Mouse (Mus musculus) heart, adult 2 months (tissue): ENCODE measurements around the gene Rgr. TPM values are rescaled to one million over a fixed set of nuclear protein-coding genes. Genes with fewer than 3 reads are reported as not detected.
"Not testable (repeated sequence)": the region's sequence is repeated elsewhere in the genome, so short reads cannot be mapped to it uniquely, and the experiment has no call there.

Source experiments
- DNase-seq, 2 experiments: peaks; one replicate each; pipeline ENCODE4 v3.0.0; 2021
- H3K27ac ChIP-seq: fragments of 200-600 bp; 2 replicates; pipeline ENCODE4 v1.8.1; 2022
- H3K27me3 ChIP-seq: fragments of 200-500 bp; 2 replicates; pipeline ENCODE4 v1.6.1; 2012; ENCODE audit warnings: mild to moderate bottlenecking, low read length, inconsistent platforms, mixed read lengths; ENCODE audit not compliant: control insufficient read depth, insufficient read depth
- H3K36me3 ChIP-seq: fragments of 200-500 bp; 2 replicates; pipeline ENCODE4 v1.6.1; 2012; ENCODE audit warnings: low read length, inconsistent platforms; ENCODE audit not compliant: control insufficient read depth, insufficient read depth
- H3K4me1 ChIP-seq: fragments of 200-500 bp; 2 replicates; pipeline ENCODE4 v1.6.1; 2011; ENCODE audit warnings: low read length; ENCODE audit not compliant: control insufficient read depth, insufficient read depth
- H3K4me3 ChIP-seq: fragments of 200-600 bp; 2 replicates; pipeline ENCODE4 v1.8.1; 2022
- H3K79me2 ChIP-seq: fragments of 200-500 bp; replicated peaks from 2 replicates; pipeline ENCODE4 v1.6.1; 2012; ENCODE audit warnings: mild to moderate bottlenecking, inconsistent platforms, low read length, moderate library complexity, mixed read lengths; ENCODE audit not compliant: control insufficient read depth, insufficient read depth
- H3K9ac ChIP-seq: fragments of 200-500 bp; 2 replicates; pipeline ENCODE4 v1.6.1; 2012; ENCODE audit warnings: low read depth, mild to moderate bottlenecking, control low read depth, inconsistent platforms, low read length, mixed read lengths
- CTCF ChIP-seq: fragments of 200-600 bp; IDR thresholded peaks from 2 replicates; pipeline ENCODE4 v1.8.1; 2022; ENCODE audit warnings: antibody characterized with exemption, mild to moderate bottlenecking, moderate library complexity
- EP300 ChIP-seq: fragments of 200-500 bp; IDR thresholded peaks from 2 replicates; pipeline ENCODE4 v1.6.1; 2011; ENCODE audit warnings: low read depth, low read length, control low read depth; ENCODE audit not compliant: insufficient read depth
- POLR2A ChIP-seq: fragments of 200-500 bp; IDR thresholded peaks from 2 replicates; pipeline ENCODE4 v1.6.1; 2011; ENCODE audit warnings: mild to moderate bottlenecking, low read depth, low read length, control low read depth; ENCODE audit not compliant: insufficient read depth
- WGBS: fragments of 180-500 bp; shearing (Covaris S2); methylation state at CpG from one replicate; pipeline ENCODE4 v1.1.7; 2018; 5-methylcytosine and 5-hydroxymethylcytosine counted together
- intact Hi-C: fragments of 180-260 bp; cut with DNase I; formaldehyde crosslinking; loops from one replicate; pipeline ENCODE4 v1.15.1; 2025
- polyA plus RNA-seq: library from polyadenylated mRNA; depleted of rRNA; stranded (reverse); fragments of >200 nt; gene quantifications from 2 replicates; pipeline ENCODE4 v1.2.3, GENCODE M21; 2012
- total RNA-seq, 2 experiments: library from RNA; stranded (reverse); gene quantifications; 2 replicates each; pipeline ENCODE4 v1.2.3; 2021

The Rgr gene
- total and polyA plus RNA-seq, 3 experiments: not detected

GRCm38 (mm10) chr14:37009686-37010085 is 39.1 kb downstream of the Rgr start:
- 60% methylated on average over 2 of the region's 2 CpGs for WGBS
- no peak for DNase-seq
- intact Hi-C loops: no loop called here

GRCm38 (mm10) chr14:37006489-37006888 is 42.3 kb downstream of the Rgr start:
- TF ChIP-seq EP300 (no peak), CTCF (no peak), POLR2A (no peak)
- Histone ChIP-seq H3K9ac (no peak overlapping the region), H3K4me1 (no peaks in the 10 kb centered on the region), H3K27me3 (no peaks in the 10 kb centered on the region), H3K79me2 (no peaks in the 10 kb centered on the region), H3K36me3 (no peaks in the 10 kb centered on the region), H3K27ac (no peak overlapping the region), H3K4me3 (no peak overlapping the region)
- DNase-seq: no peak
- intact Hi-C loops: no loop called here
- WGBS: 70% methylated on average over 8 of the region's 8 CpGs

More at GRCm38 (mm10) chr14:37009686-37010085, 39.1 kb downstream of the Rgr start:
- Histone ChIP-seq H3K4me1 (no peaks in the 10 kb centered on the region), H3K9ac (no peak overlapping the region), H3K27ac (no peak overlapping the region), H3K36me3 (no peaks in the 10 kb centered on the region), H3K79me2 (no peaks in the 10 kb centered on the region), H3K4me3 (no peak overlapping the region), H3K27me3 (no peaks in the 10 kb centered on the region)
- TF ChIP-seq EP300 (no peak), CTCF (no peak), POLR2A (no peak)

- no peak overlapping the region for H3K27ac ChIP-seq
- 14% methylated on average over 3 of the region's 3 CpGs for WGBS
Observed at GRCm38 (mm10) chr14:37005865-37006264, 42.9 kb downstream of the Rgr start.

GRCm38 (mm10) chr14:37003431-37004095 is 45.2 kb downstream of the Rgr start:
- H3K9ac ChIP-seq: no peak overlapping the region
- 50% methylated on average over 8 of the region's 8 CpGs for WGBS
- H3K36me3 ChIP-seq: no peaks in the 10 kb centered on the region
- H3K27ac ChIP-seq: no peak overlapping the region
- DNase-seq: no peak
- H3K27me3 ChIP-seq: no peaks in the 10 kb centered on the region
- intact Hi-C loops: no loop called here
- H3K79me2 ChIP-seq: no peaks in the 10 kb centered on the region
- no peaks in the 10 kb centered on the region for H3K4me1 ChIP-seq
- TF ChIP-seq CTCF: no peak
- no peak for TF ChIP-seq POLR2A
- no peak for TF ChIP-seq EP300
- no peak overlapping the region for H3K4me3 ChIP-seq

More at GRCm38 (mm10) chr14:37005865-37006264, 42.9 kb downstream of the Rgr start:
- Histone ChIP-seq H3K4me3 (no peak overlapping the region), H3K9ac (no peak overlapping the region), H3K4me1 (no peaks in the 10 kb centered on the region), H3K79me2 (no peaks in the 10 kb centered on the region), H3K27me3 (no peaks in the 10 kb centered on the region), H3K36me3 (no peaks in the 10 kb centered on the region)
- no peak for DNase-seq
- intact Hi-C loops: no loop called here
- TF ChIP-seq POLR2A (no peak), CTCF (no peak), EP300 (no peak)

- intact Hi-C loops: no loop called here
- Histone ChIP-seq H3K27ac (no peak overlapping the region), H3K9ac (no peak overlapping the region), H3K4me1 (no peaks in the 10 kb centered on the region), H3K27me3 (no peaks in the 10 kb centered on the region), H3K36me3 (no peaks in the 10 kb centered on the region), H3K4me3 (no peak overlapping the region), H3K79me2 (no peaks in the 10 kb centered on the region)
- no peak for DNase-seq
- 58% methylated on average over 2 of the region's 2 CpGs for WGBS
- TF ChIP-seq EP300: no peak
- no peak for TF ChIP-seq CTCF
- no peak for TF ChIP-seq POLR2A
Observed at GRCm38 (mm10) chr14:37002852-37003251, 45.9 kb downstream of the Rgr start.

- H3K79me2 ChIP-seq, H3K4me1 ChIP-seq, H3K9ac ChIP-seq, H3K27me3 ChIP-seq, H3K36me3 ChIP-seq, H3K4me3 ChIP-seq, intact Hi-C loops, H3K27ac ChIP-seq, DNase-seq: not testable (repeated sequence)
- 74% methylated on average over 6 of the region's 6 CpGs for WGBS
Observed at GRCm38 (mm10) chr14:37000780-37001179, 48.0 kb downstream of the Rgr start.
